Mouse (Mus musculus): ENCODE results near the gene Mylk2. TPM values are rescaled to one million over a fixed set of nuclear protein-coding genes. Genes with fewer than 3 reads are reported as not detected.

The Mylk2 gene
- total and polyA plus RNA-seq, 3 experiments = 0.47 to 2.4 (median 1.3) TPM

DNA sequence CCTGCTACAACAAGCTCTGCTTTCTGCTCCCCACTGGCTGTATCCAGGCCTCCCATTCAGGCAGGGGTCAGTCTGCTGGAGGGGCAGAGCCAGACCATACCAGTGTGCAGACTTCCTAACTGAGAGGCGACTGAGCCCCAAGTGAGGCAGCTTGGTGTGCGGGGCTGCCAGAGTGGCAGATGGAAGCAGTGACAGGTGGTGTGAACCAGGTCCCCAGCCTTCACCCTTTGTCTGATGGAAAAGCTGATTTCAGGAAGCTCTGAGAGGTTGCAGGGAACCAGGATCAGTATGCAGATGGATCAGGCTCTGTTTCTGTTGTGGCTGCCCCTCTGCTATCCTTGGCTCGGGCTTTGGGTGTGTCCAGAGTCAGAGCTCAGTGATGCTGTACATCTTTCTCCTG is 12.5 kb downstream of the Mylk2 start:
- DNase-seq (ENCODE audit: extremely low read depth) = no peak
- dilution Hi-C loops (cut with MboI; ENCODE audit: extremely low pct_ligation_motif_present, extremely low pct_unique_long_range_greater_than_20kb, low sequenced_read_pairs) = no loop called here
- H3K27ac ChIP-seq (ENCODE audit: insufficient read depth, low read depth) = no peak overlapping the region
- in situ Hi-C loops (cut with MboI; ENCODE audit: low pct_ligation_motif_present, low pct_unique_long_range_greater_than_20kb, low sequenced_read_pairs) = loop anchor here (25.0 kb wide), 1 partner anchor 664 kb away; no protein-coding TSS in a partner anchor
- H3K4me3 ChIP-seq (replicated peaks in 1 of 3; ENCODE audit: low read depth in 2 of 3, low read length in 2 of 3, poor library complexity in 1 of 3) = no peak overlapping the region
- peaks cover 3% of the 10 kb centered on the region for H3K9me3 ChIP-seq (replicated peaks; ENCODE audit: low read length)
- no peak overlapping the region for H3K9ac ChIP-seq (ENCODE audit: insufficient read depth, low read depth)
- no peaks in the 10 kb centered on the region for H3K36me3 ChIP-seq (replicated peaks in 1 of 2; ENCODE audit: control insufficient read depth in 1 of 2, insufficient read depth in 1 of 2, low read length in 1 of 2)
- TF ChIP-seq POLR2AphosphoS2 (IDR thresholded peaks at IDR 0.05; ENCODE audit: low read depth, low read length) (no peak), MAZ (IDR thresholded peaks at IDR 0.05; ENCODE audit: low read depth, low read length) (no peak), E2F4 (IDR thresholded peaks at IDR 0.05; ENCODE audit: insufficient replicate concordance, low read depth, low read length) (no peak), USF2 (conservative IDR thresholded peaks at IDR 0.05; ENCODE audit: low read depth, low read length) (no peak), NELFE (IDR thresholded peaks at IDR 0.05; ENCODE audit: low read depth, low read length) (no peak), MXI1 (IDR thresholded peaks at IDR 0.05; ENCODE audit: low read depth, low read length) (no peak), EP300 (IDR thresholded peaks at IDR 0.05; ENCODE audit: low read length) (no peak), TBP (conservative IDR thresholded peaks at IDR 0.05; ENCODE audit: low read depth, low read length) (no peak)
- H3K27me3 ChIP-seq (replicated peaks) = no peaks in the 10 kb centered on the region
- peaks cover 10 to 73% of the 10 kb centered on the region in 2 experiments for H3K4me1 ChIP-seq (ENCODE audit: control insufficient read depth in 1 of 2, insufficient read depth in 2 of 2)
- H3K4me2 ChIP-seq (ENCODE audit: insufficient read depth, low read depth, poor library complexity, severe bottlenecking) = no peak overlapping the region
- H3K79me2 ChIP-seq (replicated peaks; ENCODE audit: control insufficient read depth, extremely low read depth, insufficient read depth, poor library complexity, severe bottlenecking) = no peaks in the 10 kb centered on the region

- no peak overlapping the region for H3K4me2 ChIP-seq (ENCODE audit: insufficient read depth, low read depth, poor library complexity, severe bottlenecking)
- H3K4me3 ChIP-seq (replicated peaks in 1 of 3; ENCODE audit: low read depth in 2 of 3, low read length in 2 of 3, poor library complexity in 1 of 3) = no peak overlapping the region
- dilution Hi-C loops (cut with MboI; ENCODE audit: extremely low pct_ligation_motif_present, extremely low pct_unique_long_range_greater_than_20kb, low sequenced_read_pairs) = no loop called here
- no peak overlapping the region for H3K27ac ChIP-seq (ENCODE audit: insufficient read depth, low read depth)
- H3K4me1 ChIP-seq (ENCODE audit: control insufficient read depth in 1 of 2, insufficient read depth in 2 of 2) = peaks cover 14 to 72% of the 10 kb centered on the region in 2 experiments
- in situ Hi-C loops (cut with MboI; ENCODE audit: low pct_ligation_motif_present, low pct_unique_long_range_greater_than_20kb, low sequenced_read_pairs) = loop anchor here (25.0 kb wide), 1 partner anchor 663 kb away; no protein-coding TSS in a partner anchor
- H3K79me2 ChIP-seq (replicated peaks; ENCODE audit: control insufficient read depth, extremely low read depth, insufficient read depth, poor library complexity, severe bottlenecking) = no peaks in the 10 kb centered on the region
- no peak overlapping the region for H3K9ac ChIP-seq (ENCODE audit: insufficient read depth, low read depth)
- no peaks in the 10 kb centered on the region for H3K36me3 ChIP-seq (replicated peaks in 1 of 2; ENCODE audit: control insufficient read depth in 1 of 2, insufficient read depth in 1 of 2, low read length in 1 of 2)
- peaks cover 3% of the 10 kb centered on the region for H3K9me3 ChIP-seq (replicated peaks; ENCODE audit: low read length)
- TF ChIP-seq NRF1 (IDR thresholded peaks at IDR 0.05; ENCODE audit: low read depth, low read length) (no peak), CTCF (conservative IDR thresholded peaks at IDR 0.05 in 1 of 2, IDR thresholded peaks at IDR 0.05 in 1 of 2; ENCODE audit: low read depth in 2 of 2, low read length in 2 of 2) (no peak), MAZ (IDR thresholded peaks at IDR 0.05; ENCODE audit: low read depth, low read length) (no peak)
- no peaks in the 10 kb centered on the region for H3K27me3 ChIP-seq (replicated peaks)
- DNase-seq (ENCODE audit: extremely low read depth) = no peak
Observed at GRCm38 (mm10) chr2:152924128-152924527, 13.0 kb downstream of the Mylk2 start.

- Histone ChIP-seq H3K79me2 (replicated peaks; ENCODE audit: control insufficient read depth, extremely low read depth, insufficient read depth, poor library complexity, severe bottlenecking) (no peaks in the 10 kb centered on the region), H3K4me3 (replicated peaks in 1 of 3; ENCODE audit: low read depth in 2 of 3, low read length in 2 of 3, poor library complexity in 1 of 3) (no peak overlapping the region), H3K27ac (ENCODE audit: insufficient read depth, low read depth) (no peak overlapping the region), H3K4me2 (ENCODE audit: insufficient read depth, low read depth, poor library complexity, severe bottlenecking) (no peak overlapping the region), H3K9me3 (replicated peaks; ENCODE audit: low read length) (no peaks in the 10 kb centered on the region), H3K36me3 (replicated peaks in 1 of 2; ENCODE audit: control insufficient read depth in 1 of 2, insufficient read depth in 1 of 2, low read length in 1 of 2) (no peaks in the 10 kb centered on the region), H3K27me3 (replicated peaks) (no peaks in the 10 kb centered on the region), H3K4me1 (ENCODE audit: control insufficient read depth in 1 of 2, insufficient read depth in 2 of 2) (peaks cover 14 to 71% of the 10 kb centered on the region in 2 experiments), H3K9ac (ENCODE audit: insufficient read depth, low read depth) (no peak overlapping the region)
- dilution Hi-C loops (cut with MboI; ENCODE audit: extremely low pct_ligation_motif_present, extremely low pct_unique_long_range_greater_than_20kb, low sequenced_read_pairs) (no loop called here), in situ Hi-C loops (cut with MboI; ENCODE audit: low pct_ligation_motif_present, low pct_unique_long_range_greater_than_20kb, low sequenced_read_pairs) (loop anchor here (25.0 kb wide), 1 partner anchor 663 kb away; no protein-coding TSS in a partner anchor)
- no peak for DNase-seq (ENCODE audit: extremely low read depth)
- no peak for TF ChIP-seq MYC (IDR thresholded peaks at IDR 0.05; ENCODE audit: low read depth, low read length)
- TF ChIP-seq UBTF (IDR thresholded peaks at IDR 0.05; ENCODE audit: low read depth, low read length) = no peak
- no peak for TF ChIP-seq SIN3A (IDR thresholded peaks at IDR 0.05; ENCODE audit: low read length)
Observed at GRCm38 (mm10) chr2:152924543-152924942, 13.4 kb downstream of the Mylk2 start.
